Mouse (Mus musculus) erythroblast, embryonic 14.5 days (primary cell): Measurements from ENCODE around the gene Fbxl17. TPM values are rescaled to one million over a fixed set of nuclear protein-coding genes. Genes with fewer than 3 reads are reported as not detected.

Experiments
- H3K27me3 ChIP-seq: 2 replicates; pipeline ENCODE4 v1.6.1; 2012; ENCODE audit warnings: inconsistent platforms; ENCODE audit not compliant: control insufficient read depth
- H3K36me3 ChIP-seq: 2 replicates; pipeline ENCODE4 v1.6.1; 2012; ENCODE audit warnings: mild to moderate bottlenecking, inconsistent platforms; ENCODE audit not compliant: control insufficient read depth
- H3K4me1 ChIP-seq: 2 replicates; pipeline ENCODE4 v1.6.1; 2012; ENCODE audit warnings: inconsistent platforms; ENCODE audit not compliant: control insufficient read depth
- H3K4me3 ChIP-seq: replicated peaks from 2 replicates; pipeline ENCODE3; 2012; ENCODE audit warnings: moderate library complexity, mild to moderate bottlenecking, inconsistent platforms
- H3K9me3 ChIP-seq: 2 replicates; pipeline ENCODE4 v1.6.1; 2012; ENCODE audit warnings: low read length, inconsistent platforms, mixed read lengths; ENCODE audit not compliant: control insufficient read depth
- GATA1 ChIP-seq: IDR thresholded peaks from 2 replicates; pipeline ENCODE4 v1.6.1; 2012; ENCODE audit warnings: low read length, inconsistent platforms, mixed read lengths
- TAL1 ChIP-seq: IDR thresholded peaks from 3 replicates; pipeline ENCODE4 v1.6.1; 2012; ENCODE audit warnings: low read length, inconsistent platforms, mixed read lengths
- polyA plus RNA-seq: library from polyadenylated mRNA; stranded (reverse); fragments of >175 nt; gene quantifications from 2 replicates; pipeline ENCODE4 v1.2.3, GENCODE M21; 2012

Gene Fbxl17
- polyA plus RNA-seq, 1 experiment, result 0.48 TPM

GRCm38 (mm10) chr17:63053311-63053710, 446.5 kb downstream of the Fbxl17 start:
- Histone ChIP-seq H3K9me3 (peaks cover 3% of the 10 kb centered on the region; the same call in 1 of the 2 replicates), H3K4me1 (no peaks in the 10 kb centered on the region), H3K36me3 (no peaks in the 10 kb centered on the region), H3K4me3 (no peak overlapping the region), H3K27me3 (no peaks in the 10 kb centered on the region)
- no peak for TF ChIP-seq TAL1
- no peak for TF ChIP-seq GATA1

- H3K36me3 ChIP-seq, result no peaks in the 10 kb centered on the region
- no peaks in the 10 kb centered on the region for H3K27me3 ChIP-seq
- TF ChIP-seq GATA1 (no peak), TAL1 (no peak)
- no peaks in the 10 kb centered on the region for H3K4me1 ChIP-seq
- no peak overlapping the region for H3K4me3 ChIP-seq
- H3K9me3 ChIP-seq, result peaks cover 5% of the 10 kb centered on the region; the same call in 1 of the 2 replicates
These were observed 453.4 kb downstream of the Fbxl17 start for GRCm38 (mm10) chr17:63046401-63046800.

GRCm38 (mm10) chr17:63045297-63045696, 454.5 kb downstream of the Fbxl17 start:
- no peaks in the 10 kb centered on the region for H3K36me3 ChIP-seq
- H3K4me1 ChIP-seq, result no peaks in the 10 kb centered on the region
- no peak for TF ChIP-seq TAL1
- no peak for TF ChIP-seq GATA1
- H3K9me3 ChIP-seq, result peaks cover 2% of the 10 kb centered on the region; the same call in 1 of the 2 replicates
- no peak overlapping the region for H3K4me3 ChIP-seq
- H3K27me3 ChIP-seq, result no peaks in the 10 kb centered on the region

GRCm38 (mm10) chr17:63043046-63043675, 456.7 kb downstream of the Fbxl17 start:
- Histone ChIP-seq H3K4me1 (no peaks in the 10 kb centered on the region), H3K9me3 (peaks cover 7% of the 10 kb centered on the region; the same call in 1 of the 2 replicates), H3K4me3 (no peak overlapping the region)

GRCm38 (mm10) chr17:63037562-63037961, 462.3 kb downstream of the Fbxl17 start:
- Histone ChIP-seq H3K4me3 (no peak overlapping the region), H3K36me3 (no peaks in the 10 kb centered on the region), H3K4me1 (no peaks in the 10 kb centered on the region), H3K27me3 (no peaks in the 10 kb centered on the region), H3K9me3 (peaks cover 5% of the 10 kb centered on the region; the same call in 1 of the 2 replicates)
- TF ChIP-seq TAL1 (no peak), GATA1 (no peak)

More at GRCm38 (mm10) chr17:63043046-63043675, 456.7 kb downstream of the Fbxl17 start:
- TF ChIP-seq GATA1, result no peak
- TF ChIP-seq TAL1, result no peak
- no peaks in the 10 kb centered on the region for H3K36me3 ChIP-seq
- no peaks in the 10 kb centered on the region for H3K27me3 ChIP-seq

GRCm38 (mm10) chr17:63033141-63033540, 466.7 kb downstream of the Fbxl17 start:
- no peaks in the 10 kb centered on the region for H3K36me3 ChIP-seq

GRCm38 (mm10) chr17:63029105-63029504, 470.7 kb downstream of the Fbxl17 start:
- Histone ChIP-seq H3K4me3 (no peak overlapping the region), H3K27me3 (no peaks in the 10 kb centered on the region), H3K4me1 (no peaks in the 10 kb centered on the region), H3K9me3 (no peaks in the 10 kb centered on the region), H3K36me3 (no peaks in the 10 kb centered on the region)
- TF ChIP-seq TAL1, result no peak
- no peak for TF ChIP-seq GATA1

More at GRCm38 (mm10) chr17:63033141-63033540, 466.7 kb downstream of the Fbxl17 start:
- H3K27me3 ChIP-seq, result no peaks in the 10 kb centered on the region
- no peaks in the 10 kb centered on the region for H3K9me3 ChIP-seq
- H3K4me1 ChIP-seq, result no peaks in the 10 kb centered on the region
- no peak for TF ChIP-seq TAL1
- no peak for TF ChIP-seq GATA1
- H3K4me3 ChIP-seq, result no peak overlapping the region

GRCm38 (mm10) chr17:63025238-63025637, 474.6 kb downstream of the Fbxl17 start:
- H3K27me3 ChIP-seq, result no peaks in the 10 kb centered on the region
- H3K9me3 ChIP-seq, result no peaks in the 10 kb centered on the region
- TF ChIP-seq GATA1 (no peak), TAL1 (no peak)
- no peak overlapping the region for H3K4me3 ChIP-seq
- H3K4me1 ChIP-seq, result no peaks in the 10 kb centered on the region
- no peaks in the 10 kb centered on the region for H3K36me3 ChIP-seq

GRCm38 (mm10) chr17:63017605-63018167, 482.1 kb downstream of the Fbxl17 start:
- H3K27me3 ChIP-seq, result no peaks in the 10 kb centered on the region
- no peaks in the 10 kb centered on the region for H3K4me1 ChIP-seq
- H3K36me3 ChIP-seq, result no peaks in the 10 kb centered on the region
- TF ChIP-seq TAL1 (no peak), GATA1 (no peak)
- no peaks in the 10 kb centered on the region for H3K9me3 ChIP-seq
- H3K4me3 ChIP-seq, result no peak overlapping the region
